ENCODE assay signal across 14 mouse cellular contexts in genomic region chr4:27429210-27429789, GRCm38 (mm10).
"Had no signal": no experiment of that assay in that cellular context is flagged by ENCODE, and none has a peak within 500 bp of the region (broad histone marks: within the 10 kb centered on the region; RNA-seq: fewer than 3 reads in every experiment).

No protein-coding gene starts in this region.

- H3K9me3 ChIP-seq: limb, embryonic 10.5 days; liver, embryonic 15.5 days; midbrain, embryonic 13.5 days; stomach, embryonic 15.5 days had no signal

- H3K4me1 ChIP-seq: limb, embryonic 10.5 days; liver, embryonic 15.5 days; midbrain, embryonic 13.5 days; stomach, embryonic 15.5 days had no signal

- ATAC-seq: lung, postnatal 0 days; midbrain, embryonic 13.5 days had no signal

- H3K27ac ChIP-seq: left cerebral cortex, adult 2 months; limb, embryonic 10.5 days; liver, embryonic 15.5 days; midbrain, embryonic 13.5 days; stomach, embryonic 15.5 days had no signal

- DNase-seq: kidney, adult 9 months; kidney, postnatal 10 days; lung, adult 2 months; lung, postnatal 36 days; right cerebral cortex, postnatal 14 days; thymus, postnatal 36 days had no signal

- H3K27me3 ChIP-seq: liver, embryonic 15.5 days; midbrain, embryonic 13.5 days; stomach, embryonic 15.5 days had no signal

- H3K4me3 ChIP-seq: left cerebral cortex, adult 2 months; limb, embryonic 10.5 days; liver, embryonic 15.5 days; midbrain, embryonic 13.5 days; myocyte; stomach, embryonic 15.5 days had no signal

- H3K4me2 ChIP-seq: liver, embryonic 11.5 days; liver, embryonic 15.5 days; midbrain, embryonic 13.5 days; stomach, embryonic 15.5 days had no signal

- H3K36me3 ChIP-seq: limb, embryonic 10.5 days; liver, embryonic 15.5 days; midbrain, embryonic 13.5 days; stomach, embryonic 15.5 days had no signal

- H3K9ac ChIP-seq: liver, embryonic 15.5 days; midbrain, embryonic 13.5 days; stomach, embryonic 15.5 days had no signal
